ENCODE assay signal across 8 mouse cellular contexts in the genomic region with DNA sequence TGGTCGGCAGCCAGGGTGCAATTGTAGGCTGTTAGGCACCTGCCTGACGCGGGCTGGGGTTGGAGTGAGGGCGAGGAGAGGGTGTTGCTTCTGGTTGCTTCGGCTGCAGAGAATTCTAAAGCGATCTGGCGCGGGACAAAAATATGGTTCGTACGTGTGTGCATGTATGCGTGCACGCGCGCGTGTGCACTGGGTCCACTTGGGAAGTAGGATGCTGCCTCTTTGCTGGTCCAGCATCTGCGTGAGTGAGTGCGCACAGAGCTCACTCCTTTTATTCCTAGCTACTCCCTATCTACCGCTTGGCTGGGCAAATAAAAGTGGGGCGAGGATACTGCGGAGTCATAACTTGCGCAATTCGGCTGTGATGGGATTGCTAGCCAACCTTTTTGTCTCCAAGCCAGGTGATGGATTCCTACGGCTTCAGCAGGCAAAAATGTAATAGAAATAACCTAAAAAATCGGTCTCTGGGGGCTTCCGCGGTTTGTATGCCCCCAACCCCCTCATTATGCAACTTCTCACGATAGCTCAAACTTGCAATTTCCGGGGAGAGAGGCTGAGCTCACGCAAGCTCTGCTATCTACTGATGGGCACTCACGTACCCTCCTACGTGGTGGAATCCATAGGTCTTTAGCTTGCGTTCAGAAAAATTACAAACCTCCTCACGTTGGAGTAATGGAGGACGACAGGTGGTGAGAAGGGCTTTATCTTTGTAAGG. TPM values are rescaled to one million over a fixed set of nuclear protein-coding genes. Genes with fewer than 3 reads are reported as not detected.
DNase-seq lines count a peak whose midpoint lies in the region; ATAC-seq and TF ChIP-seq lines count a peak whose summit lies in the region.

No protein-coding gene starts in this region.

- no peak overlapping the region for H3K27ac ChIP-seq in ES-Bruce4 (ENCODE audit: insufficient read depth, low read length)
- no peak overlapping the region for H3K27ac ChIP-seq in embryonic facial prominence, embryonic 11.5 days (replicated peaks; ENCODE audit: low read depth, low read length)
- H3K27ac ChIP-seq in hindbrain, embryonic 13.5 days = peak overlapping the region; percentile 88
- H3K27ac ChIP-seq in neural tube, embryonic 13.5 days (replicated peaks) = peak overlapping the region; percentile 79

- no peak for TF ChIP-seq POLR2A in ES-Bruce4 (IDR thresholded peaks at IDR 0.05; ENCODE audit: insufficient read depth, low read length)

- peak overlapping the region; percentile 57 for H3K4me2 ChIP-seq in embryonic facial prominence, embryonic 11.5 days (ENCODE audit: low read depth, low read length)
- H3K4me2 ChIP-seq in hindbrain, embryonic 13.5 days = peak overlapping the region; percentile 95
- H3K4me2 ChIP-seq in neural tube, embryonic 13.5 days = peak overlapping the region; percentile 85

- H3ac ChIP-seq in C2C12 (ENCODE audit: control insufficient read depth, insufficient read length, low read depth) = peak overlapping the region; percentile 56

- no peaks in the 10 kb centered on the region for H3K79me3 ChIP-seq in C2C12 (ENCODE audit: low read depth)

- DNase-seq in embryonic facial prominence, embryonic 11.5 days (ENCODE audit: low spot score) = peak; percentile 67
- DNase-seq in left cerebral cortex, postnatal 4 days = peak; percentile 56
- DNase-seq in thymus, postnatal 25 days = no peak
- no peak for DNase-seq in B cell, adult 2 months

- H3K79me2 ChIP-seq in C2C12 (ENCODE audit: control insufficient read depth, insufficient read depth) = no peaks in the 10 kb centered on the region

- H3K9ac ChIP-seq in ES-Bruce4 (ENCODE audit: low read depth, poor library complexity, severe bottlenecking) = peak overlapping the region; percentile 25; the same call in 1 of the 2 replicates
- peak overlapping the region; percentile 18; the same call in 1 of the 2 replicates for H3K9ac ChIP-seq in embryonic facial prominence, embryonic 11.5 days (replicated peaks; ENCODE audit: low read length)
- H3K9ac ChIP-seq in hindbrain, embryonic 13.5 days = peak overlapping the region; percentile 70
- peak overlapping the region; percentile 74 for H3K9ac ChIP-seq in neural tube, embryonic 13.5 days

- H3K36me3 ChIP-seq in C2C12 (ENCODE audit: control insufficient read depth, insufficient read depth) = no peaks in the 10 kb centered on the region
- no peaks in the 10 kb centered on the region for H3K36me3 ChIP-seq in ES-Bruce4 (ENCODE audit: control insufficient read depth, insufficient read depth, low read length, poor library complexity, severe bottlenecking)
- H3K36me3 ChIP-seq in embryonic facial prominence, embryonic 11.5 days (replicated peaks; ENCODE audit: control insufficient read depth, insufficient read depth, low read depth, low read length) = no peaks in the 10 kb centered on the region
- no peaks in the 10 kb centered on the region for H3K36me3 ChIP-seq in hindbrain, embryonic 13.5 days
- H3K36me3 ChIP-seq in neural tube, embryonic 13.5 days = no peaks in the 10 kb centered on the region

- H3K9me3 ChIP-seq in ES-Bruce4 (replicated peaks; ENCODE audit: control insufficient read depth, insufficient read depth, low read length, poor library complexity, severe bottlenecking) = no peaks in the 10 kb centered on the region
- no peaks in the 10 kb centered on the region for H3K9me3 ChIP-seq in embryonic facial prominence, embryonic 11.5 days (replicated peaks; ENCODE audit: control insufficient read depth, low read length)
- no peaks in the 10 kb centered on the region for H3K9me3 ChIP-seq in hindbrain, embryonic 13.5 days
- H3K9me3 ChIP-seq in neural tube, embryonic 13.5 days = no peaks in the 10 kb centered on the region

- H3K4me3 ChIP-seq in C2C12 (ENCODE audit: insufficient read depth, poor library complexity, severe bottlenecking) (peak overlapping the region; percentile 19), ES-Bruce4 (ENCODE audit: low read depth, low read length) (peak overlapping the region; percentile 62)
- H3K4me3 ChIP-seq in embryonic facial prominence, embryonic 11.5 days (ENCODE audit: low read depth, low read length) = peak overlapping the region; percentile 63
- peak overlapping the region; percentile 57 for H3K4me3 ChIP-seq in hindbrain, embryonic 13.5 days
- H3K4me3 ChIP-seq in neural tube, embryonic 13.5 days = peak overlapping the region; percentile 55

- H3K4me1 ChIP-seq in ES-Bruce4 (ENCODE audit: control insufficient read depth, insufficient read depth, low read length) = no peaks in the 10 kb centered on the region
- no peaks in the 10 kb centered on the region for H3K4me1 ChIP-seq in embryonic facial prominence, embryonic 11.5 days (ENCODE audit: control insufficient read depth, insufficient read depth, low read length)
- peaks cover 69% of the 10 kb centered on the region for H3K4me1 ChIP-seq in hindbrain, embryonic 13.5 days (replicated peaks)
- H3K4me1 ChIP-seq in neural tube, embryonic 13.5 days (replicated peaks) = peaks cover 87% of the 10 kb centered on the region

- under 1% methylated on average over 34 of the region's 34 CpGs for WGBS in embryonic facial prominence, embryonic 11.5 days
- under 1% methylated on average over 34 of the region's 34 CpGs for WGBS in hindbrain, embryonic 13.5 days
- WGBS in neural tube, embryonic 13.5 days = under 1% methylated on average over 34 of the region's 34 CpGs

- intact Hi-C loops in left cerebral cortex, postnatal 4 days (cut with DNase I) = loop anchor here (2.0 to 10.0 kb wide), 2 partner anchors 243 to 745 kb away; no protein-coding TSS in a partner anchor

- TF ChIP-seq CTCF in C2C12 (IDR thresholded peaks at IDR 0.05; ENCODE audit: control insufficient read depth, insufficient read depth, insufficient read length) = no peak
- TF ChIP-seq CTCF in ES-Bruce4 (IDR thresholded peaks at IDR 0.05; ENCODE audit: low read depth, low read length) = no peak

- no peak for ATAC-seq in embryonic facial prominence, embryonic 11.5 days (replicated peaks; ENCODE audit: insufficient number of reproducible peaks, low FRiP score, low TSS enrichment, low read depth)
- ATAC-seq in hindbrain, embryonic 13.5 days (ENCODE audit: low FRiP score) = peak; percentile 14
- ATAC-seq in neural tube, embryonic 13.5 days (ENCODE audit: low read depth) = peak; percentile 12; the same call in 1 of the 2 replicates

- H3K27me3 ChIP-seq in C2C12 (ENCODE audit: control insufficient read depth, insufficient read depth, insufficient read length) = no peaks in the 10 kb centered on the region
- peaks cover 13% of the 10 kb centered on the region for H3K27me3 ChIP-seq in ES-Bruce4 (ENCODE audit: control insufficient read depth, insufficient read depth, low read length, poor library complexity, severe bottlenecking)
- peaks cover 2% of the 10 kb centered on the region; the same call in 1 of the 2 replicates for H3K27me3 ChIP-seq in embryonic facial prominence, embryonic 11.5 days (ENCODE audit: control insufficient read depth, insufficient read depth, low read length)
- peaks cover 42% of the 10 kb centered on the region for H3K27me3 ChIP-seq in hindbrain, embryonic 13.5 days
- peaks cover 39% of the 10 kb centered on the region for H3K27me3 ChIP-seq in neural tube, embryonic 13.5 days

- no peak for TF ChIP-seq EP300 in ES-Bruce4 (IDR thresholded peaks at IDR 0.05; ENCODE audit: insufficient read depth, low read depth, low read length)

TF ChIP-seq in C2C12, 6 proteins besides CTCF, POLR2A, EP300 and RAD21:
- no peak for TF ChIP-seq MAX (IDR thresholded peaks at IDR 0.05)
- TF ChIP-seq CEBPB (IDR thresholded peaks at IDR 0.05; ENCODE audit: low read depth) = peak; percentile 87
- no peak for TF ChIP-seq FOSL1 (IDR thresholded peaks at IDR 0.05; ENCODE audit: insufficient read depth, low read length, poor library complexity, severe bottlenecking)
- no peak for TF ChIP-seq MYOD1 (IDR thresholded peaks at IDR 0.05; ENCODE audit: control insufficient read depth, insufficient read length, low read depth)

RNA-seq across cellular contexts. Expression of gene Igfbp5, which starts 2.8 kb away (rescaled TPM):
- polyA plus RNA-seq in C2C12 (2012; fragmentation: generic; extraction: Trizol) = 62.8 TPM
- 0.99 TPM in 2 replicates for polyA plus RNA-seq in ES-Bruce4 (2011; ENCODE audit: insufficient read depth, insufficient read length, low read depth, missing spikeins)
- polyA plus RNA-seq in embryonic facial prominence, embryonic 11.5 days (2014; fragmentation: Nextera tagmentation; extraction: Ambion mirVana) = 69.4 and 71.2 TPM in 2 replicates
- polyA plus RNA-seq in hindbrain, embryonic 13.5 days (2015; fragmentation: Nextera tagmentation; extraction: Ambion mirVana) = 60.5 and 68.4 TPM in 2 replicates
- total RNA-seq in left cerebral cortex, postnatal 4 days (2021) = 100 to 1,000 TPM; 114 to 119 TPM
- polyA plus RNA-seq in neural tube, embryonic 13.5 days (2015; fragmentation: Nextera tagmentation; extraction: Ambion mirVana) = 158 and 172 TPM in 2 replicates

RNA-seq across cellular contexts. Expression of gene Igfbp2, which starts 47.6 kb away (rescaled TPM):
- 222 TPM for polyA plus RNA-seq in C2C12 (2012; fragmentation: generic; extraction: Trizol)
- polyA plus RNA-seq in ES-Bruce4 (2011; ENCODE audit: insufficient read depth, insufficient read length, low read depth, missing spikeins) = 537 and 588 TPM in 2 replicates
- polyA plus RNA-seq in embryonic facial prominence, embryonic 11.5 days (2014; fragmentation: Nextera tagmentation; extraction: Ambion mirVana) = 368 and 450 TPM in 2 replicates
- polyA plus RNA-seq in hindbrain, embryonic 13.5 days (2015; fragmentation: Nextera tagmentation; extraction: Ambion mirVana) = 392 and 465 TPM in 2 replicates
- 100 to 1,000 TPM; 157 to 158 TPM for total RNA-seq in left cerebral cortex, postnatal 4 days (2021)
- polyA plus RNA-seq in neural tube, embryonic 13.5 days (2015; fragmentation: Nextera tagmentation; extraction: Ambion mirVana) = 337 and 391 TPM in 2 replicates

Comparison
In these comparisons a context has a peak if more than half of its experiments do, and no peak if none do; other contexts are left out.
1. H3K27ac ChIP-seq: peak in hindbrain, embryonic 13.5 days (single experiment) and neural tube, embryonic 13.5 days (single experiment); none in ES-Bruce4 (single experiment) and embryonic facial prominence, embryonic 11.5 days (single experiment).
2. H3K9ac ChIP-seq: peak in every context shown above with its lines; median percentile 74 in neural tube, embryonic 13.5 days; 70 in hindbrain, embryonic 13.5 days; 25 in ES-Bruce4; 18 in embryonic facial prominence, embryonic 11.5 days.
3. DNase-seq: peak in embryonic facial prominence, embryonic 11.5 days (single experiment) and left cerebral cortex, postnatal 4 days (single experiment); none in thymus, postnatal 25 days (single experiment) and B cell, adult 2 months (0 of 2).
4. RNA of gene Igfbp5, which starts 2.8 kb away (polyA plus RNA-seq): 158 to 172 TPM in neural tube, embryonic 13.5 days, 69.4 to 71.2 TPM in embryonic facial prominence, embryonic 11.5 days, 62.8 TPM in C2C12 (single experiment) and 60.5 to 68.4 TPM in hindbrain, embryonic 13.5 days; 0.99 TPM in ES-Bruce4; every median in the first group is over 10 times any median in the second.
5. Peak in every context shown above with its lines, with median percentiles within 50 percentile points of each other: H3K4me3 ChIP-seq and H3K4me2 ChIP-seq.